Comparison of ENCODE assay signal across 10 mouse cellular contexts in the genomic region with DNA sequence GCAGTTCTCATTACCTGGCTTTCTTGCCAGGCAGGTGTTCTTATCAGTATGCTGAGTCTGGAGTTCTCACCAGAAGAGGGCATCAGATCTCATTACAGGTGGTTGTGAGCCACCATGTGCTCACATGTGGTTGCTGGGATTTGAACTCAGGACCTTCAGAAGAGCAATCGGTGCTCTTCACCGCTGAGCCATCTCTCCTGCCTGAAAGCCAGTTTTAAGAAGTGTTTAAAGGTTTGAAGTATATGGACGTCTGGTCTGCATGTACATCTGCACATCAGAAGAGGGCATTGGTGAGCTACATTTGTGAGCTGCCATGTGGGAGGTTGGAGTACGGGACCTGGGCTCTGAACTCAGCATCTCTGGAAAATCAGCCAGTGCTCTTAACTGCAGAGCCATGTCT. TPM values are rescaled to one million over a fixed set of nuclear protein-coding genes. Genes with fewer than 3 reads are reported as not detected.
A peak's percentile ranks its signal among the peaks of the same experiment; 100 is the strongest.
DNase-seq lines count a peak whose midpoint lies in the region; ATAC-seq and TF ChIP-seq lines count a peak whose summit lies in the region.
"Had no signal": no experiment of that assay in that cellular context is flagged by ENCODE, and none has a peak within 500 bp of the region (broad histone marks: within the 10 kb centered on the region; RNA-seq: fewer than 3 reads in every experiment).

No protein-coding gene starts in this region.

- TF ChIP-seq CTCF in stomach, postnatal 0 days (IDR thresholded peaks at IDR 0.05; ENCODE audit: low read depth) = peak; percentile 52

- H3K4me1 ChIP-seq in intestine, embryonic 16.5 days (ENCODE audit: control insufficient read depth, insufficient read depth, low read length) = peaks cover 21% of the 10 kb centered on the region; the same call in 1 of the 2 replicates
- H3K4me1 ChIP-seq in intestine, embryonic 15.5 days (replicated peaks) = peaks cover 21% of the 10 kb centered on the region
- H3K4me1 ChIP-seq in stomach, postnatal 0 days (replicated peaks; ENCODE audit: control insufficient read depth, insufficient read depth) = no peaks in the 10 kb centered on the region

- H3K27ac ChIP-seq in intestine, embryonic 16.5 days (ENCODE audit: low read length) = peak overlapping the region; percentile 70
- H3K27ac ChIP-seq in intestine, embryonic 15.5 days = no peak overlapping the region
- H3K27ac ChIP-seq in stomach, postnatal 0 days (replicated peaks) = no peak overlapping the region
- H3K27ac ChIP-seq: hindbrain, embryonic 15.5 days had no signal

- H3K27me3 ChIP-seq in intestine, embryonic 16.5 days (replicated peaks; ENCODE audit: control insufficient read depth, insufficient read depth, low read length) = no peaks in the 10 kb centered on the region
- H3K27me3 ChIP-seq in intestine, embryonic 15.5 days (replicated peaks) = no peaks in the 10 kb centered on the region
- no peaks in the 10 kb centered on the region for H3K27me3 ChIP-seq in stomach, postnatal 0 days (ENCODE audit: control insufficient read depth, insufficient read depth, low read length)
- H3K27me3 ChIP-seq: embryonic facial prominence, embryonic 15.5 days; hindbrain, embryonic 15.5 days had no signal

- H3K9ac ChIP-seq in intestine, embryonic 16.5 days (ENCODE audit: low read depth, low read length) = no peak overlapping the region
- no peak overlapping the region for H3K9ac ChIP-seq in intestine, embryonic 15.5 days
- no peak overlapping the region for H3K9ac ChIP-seq in stomach, postnatal 0 days (ENCODE audit: low read length)
- H3K9ac ChIP-seq: embryonic facial prominence, embryonic 15.5 days; hindbrain, embryonic 15.5 days had no signal

- peak; percentile 6; the same call in 1 of the 2 replicates for ATAC-seq in intestine, embryonic 16.5 days
- ATAC-seq in intestine, embryonic 15.5 days = no peak
- ATAC-seq in stomach, postnatal 0 days (ENCODE audit: low FRiP score, low TSS enrichment) = no peak

- no peaks in the 10 kb centered on the region for H3K36me3 ChIP-seq in intestine, embryonic 16.5 days (ENCODE audit: control insufficient read depth, insufficient read depth, low read length)
- no peaks in the 10 kb centered on the region for H3K36me3 ChIP-seq in intestine, embryonic 15.5 days
- H3K36me3 ChIP-seq in stomach, postnatal 0 days (ENCODE audit: control insufficient read depth, insufficient read depth, low read length) = no peaks in the 10 kb centered on the region
- H3K36me3 ChIP-seq: embryonic facial prominence, embryonic 15.5 days; hindbrain, embryonic 15.5 days had no signal

- WGBS in intestine, embryonic 16.5 days = 62% methylated on average over 4 of the region's 4 CpGs
- 64% methylated on average over 4 of the region's 4 CpGs for WGBS in intestine, embryonic 15.5 days
- WGBS in stomach, postnatal 0 days = 58% methylated on average over 4 of the region's 4 CpGs

- no peaks in the 10 kb centered on the region for H3K9me3 ChIP-seq in intestine, embryonic 16.5 days (ENCODE audit: control insufficient read depth, low read length)
- H3K9me3 ChIP-seq in intestine, embryonic 15.5 days = no peaks in the 10 kb centered on the region
- H3K9me3 ChIP-seq in stomach, postnatal 0 days (ENCODE audit: control insufficient read depth, low read length) = no peaks in the 10 kb centered on the region
- H3K9me3 ChIP-seq: embryonic facial prominence, embryonic 15.5 days; hindbrain, embryonic 15.5 days had no signal

- H3K4me2 ChIP-seq in intestine, embryonic 16.5 days (ENCODE audit: low read depth, low read length) = no peak overlapping the region
- H3K4me2 ChIP-seq in intestine, embryonic 15.5 days (replicated peaks) = no peak overlapping the region
- H3K4me2 ChIP-seq in stomach, postnatal 0 days (replicated peaks; ENCODE audit: low read depth) = no peak overlapping the region

- no peak overlapping the region for H3K4me3 ChIP-seq in intestine, embryonic 16.5 days (ENCODE audit: low read length)
- H3K4me3 ChIP-seq in intestine, embryonic 15.5 days (replicated peaks) = no peak overlapping the region
- no peak overlapping the region for H3K4me3 ChIP-seq in stomach, postnatal 0 days (ENCODE audit: low read depth, low read length)

- no peak for TF ChIP-seq EP300 in stomach, postnatal 0 days (optimal IDR thresholded peaks at IDR 0.05)

- intact Hi-C loops in heart, postnatal 25 days (cut with DNase I) = loop anchor here (5.0 kb wide), 1 partner anchor 66 kb away; no protein-coding TSS in a partner anchor

- peak; percentile 39 for DNase-seq in lung, postnatal 36 days
- no peak for DNase-seq in lung, postnatal 14 days
- DNase-seq in NIH3T3 (ENCODE audit: low read depth) = peak; percentile 66
- DNase-seq in stomach, postnatal 0 days (ENCODE audit: low spot score) = no peak
- no peak for DNase-seq in heart, postnatal 25 days (ENCODE audit: low spot score)
- DNase-seq: thymus, postnatal 14 days had no signal

RNA-seq across cellular contexts. Expression of a gene that starts 1.1 kb away (rescaled TPM):
- 26.8 and 28.0 TPM in 2 replicates for polyA plus RNA-seq in intestine, embryonic 16.5 days (2015; fragmentation: Nextera tagmentation; extraction: Ambion mirVana)
- 26.6 and 32.5 TPM in 2 replicates for polyA plus RNA-seq in intestine, embryonic 15.5 days (2015; fragmentation: Nextera tagmentation; extraction: Ambion mirVana)
- 23.1 and 23.5 TPM in 2 replicates for polyA plus RNA-seq in stomach, postnatal 0 days (2015; fragmentation: Nextera tagmentation; extraction: Ambion mirVana)
- 10 to 100 TPM; 18.9 to 19.2 TPM for total RNA-seq in heart, postnatal 25 days (2021)

RNA-seq across cellular contexts. Expression of a gene that starts 8.8 kb away (rescaled TPM):
- 30.9 and 34.0 TPM in 2 replicates for polyA plus RNA-seq in intestine, embryonic 16.5 days (2015; fragmentation: Nextera tagmentation; extraction: Ambion mirVana)
- polyA plus RNA-seq in intestine, embryonic 15.5 days (2015; fragmentation: Nextera tagmentation; extraction: Ambion mirVana) = 32.5 and 35.1 TPM in 2 replicates
- polyA plus RNA-seq in stomach, postnatal 0 days (2015; fragmentation: Nextera tagmentation; extraction: Ambion mirVana) = 14.2 and 15.3 TPM in 2 replicates
- 10 to 100 TPM; 41.7 to 48.5 TPM for total RNA-seq in heart, postnatal 25 days (2021)

Comparison
In these comparisons a context has a peak if more than half of its experiments do, and no peak if none do; other contexts are left out.
1. DNase-seq: peak in lung, postnatal 36 days (single experiment) and NIH3T3 (single experiment); none in lung, postnatal 14 days (single experiment), stomach, postnatal 0 days (single experiment) and heart, postnatal 25 days (single experiment).